Mouse (Mus musculus) myocyte (in vitro differentiated cells): Measurements from ENCODE around the gene Drd4. TPM values are rescaled to one million over a fixed set of nuclear protein-coding genes. Genes with fewer than 3 reads are reported as not detected.

ENCODE experiments used
- H3K27me3 ChIP-seq: one replicate; pipeline ENCODE4 v1.6.1; 2011; ENCODE audit not compliant: control insufficient read depth, insufficient read depth, insufficient read length
- H3K36me3 ChIP-seq: one replicate; pipeline ENCODE4 v1.6.1; 2011; ENCODE audit not compliant: control insufficient read depth, insufficient read depth
- H3K4me2 ChIP-seq: one replicate; pipeline ENCODE4 v1.6.1; 2011; ENCODE audit warnings: low read depth, control low read depth
- H3K4me3 ChIP-seq: one replicate; pipeline ENCODE4 v1.5.1; 2011; ENCODE audit warnings: mild to moderate bottlenecking, control low read depth, moderate library complexity
- H3K79me2 ChIP-seq: one replicate; pipeline ENCODE4 v1.6.1; 2011; ENCODE audit not compliant: control insufficient read depth, insufficient read depth
- H3ac ChIP-seq: one replicate; pipeline ENCODE4 v1.6.1; 2011; ENCODE audit not compliant: control insufficient read depth, insufficient read length
- CEBPB ChIP-seq: IDR thresholded peaks from 2 replicates; pipeline ENCODE4 v1.6.1; 2011; ENCODE audit warnings: mild to moderate bottlenecking, moderate library complexity; ENCODE audit not compliant: poor library complexity, insufficient read depth, severe bottlenecking
- E2F4 ChIP-seq: IDR thresholded peaks from one replicate; pipeline ENCODE4 v1.6.1; 2011; ENCODE audit warnings: mild to moderate bottlenecking, control low read depth, moderate library complexity; ENCODE audit not compliant: insufficient read depth
- MAX ChIP-seq: IDR thresholded peaks from one replicate; pipeline ENCODE4 v1.6.1; 2011; ENCODE audit warnings: low read depth, mild to moderate bottlenecking, control low read depth
- MYOD1 ChIP-seq, 3 experiments: IDR thresholded peaks; one replicate each; pipeline ENCODE4 v1.6.1; 2011; ENCODE audit warnings: control low read depth in 2 of 3, low read depth in 2 of 3, mild to moderate bottlenecking in 2 of 3, moderate library complexity in 1 of 3; ENCODE audit not compliant: insufficient read length in 2 of 3, control insufficient read depth in 1 of 3
- MYOG ChIP-seq, 3 experiments: IDR thresholded peaks; one replicate each; pipeline ENCODE4 v1.6.1; 2011; ENCODE audit warnings: control low read depth in 2 of 3, low read depth in 2 of 3, mild to moderate bottlenecking in 2 of 3; ENCODE audit not compliant: insufficient read length in 2 of 3, control insufficient read depth in 1 of 3, insufficient read depth in 1 of 3
- POLR2A ChIP-seq: IDR thresholded peaks from one replicate; pipeline ENCODE4 v1.6.1; 2011; ENCODE audit warnings: low read depth, mild to moderate bottlenecking, control low read depth, moderate library complexity; ENCODE audit not compliant: insufficient read length
- POLR2AphosphoS2 ChIP-seq: IDR thresholded peaks from one replicate; pipeline ENCODE4 v1.6.1; 2011; ENCODE audit warnings: low read depth, control low read depth; ENCODE audit not compliant: insufficient read length
- REST ChIP-seq: IDR thresholded peaks from one replicate; pipeline ENCODE4 v1.6.1; 2011; ENCODE audit warnings: mild to moderate bottlenecking, control low read depth, moderate library complexity; ENCODE audit not compliant: insufficient read depth, insufficient read length
- SRF ChIP-seq: IDR thresholded peaks from one replicate; pipeline ENCODE4 v1.6.1; 2011; ENCODE audit warnings: low read depth; ENCODE audit not compliant: control insufficient read depth, insufficient read length
- TCF12 ChIP-seq: IDR thresholded peaks from one replicate; pipeline ENCODE4 v1.6.1; 2011; ENCODE audit warnings: mild to moderate bottlenecking, control low read depth; ENCODE audit not compliant: poor library complexity, insufficient read depth, severe bottlenecking
- TCF3 ChIP-seq: IDR thresholded peaks from one replicate; pipeline ENCODE4 v1.6.1; 2011; ENCODE audit warnings: low read depth, control low read depth; ENCODE audit not compliant: insufficient read length
- USF1 ChIP-seq: IDR thresholded peaks from one replicate; pipeline ENCODE4 v1.6.1; 2011; ENCODE audit warnings: low read depth, mild to moderate bottlenecking, control low read depth, moderate library complexity
- polyA plus RNA-seq: library from polyadenylated mRNA; unstranded; fragments of >200 nt; fragmentation: generic; extraction: Trizol; gene quantifications from one replicate; pipeline ENCODE4 v1.2.1, GENCODE M21; 2012; ENCODE audit warnings: missing spikeins

The Drd4 gene
- polyA plus RNA-seq, 1 experiment = not detected

DNA sequence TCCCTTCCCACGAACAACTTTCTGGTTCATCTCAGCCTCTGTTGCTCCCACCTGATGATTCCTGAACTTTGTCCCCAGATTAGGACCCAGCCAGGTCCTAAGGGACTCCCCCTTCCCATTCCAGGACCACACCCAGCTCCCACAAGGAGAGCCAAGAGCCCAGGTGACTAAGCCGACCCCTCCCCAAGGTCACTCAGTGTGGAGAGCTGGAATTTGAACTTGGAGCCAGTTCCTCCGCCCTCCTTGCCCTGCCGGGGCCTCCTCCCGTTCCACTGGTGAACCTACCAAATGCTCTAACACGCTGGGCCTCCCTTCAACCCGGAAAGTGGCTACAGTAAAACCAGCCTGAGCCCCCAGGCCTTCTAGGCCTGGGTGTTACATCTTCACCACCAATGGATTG, 48.2 kb downstream of the Drd4 start:
- TF ChIP-seq MAX (no peak), USF1 (no peak), CEBPB (no peak)
- no peaks in the 10 kb centered on the region for H3K79me2 ChIP-seq
- no peaks in the 10 kb centered on the region for H3K27me3 ChIP-seq
- no peak overlapping the region for H3ac ChIP-seq
- H3K4me2 ChIP-seq = no peak overlapping the region
- H3K36me3 ChIP-seq = no peaks in the 10 kb centered on the region
- no peak overlapping the region for H3K4me3 ChIP-seq

DNA sequence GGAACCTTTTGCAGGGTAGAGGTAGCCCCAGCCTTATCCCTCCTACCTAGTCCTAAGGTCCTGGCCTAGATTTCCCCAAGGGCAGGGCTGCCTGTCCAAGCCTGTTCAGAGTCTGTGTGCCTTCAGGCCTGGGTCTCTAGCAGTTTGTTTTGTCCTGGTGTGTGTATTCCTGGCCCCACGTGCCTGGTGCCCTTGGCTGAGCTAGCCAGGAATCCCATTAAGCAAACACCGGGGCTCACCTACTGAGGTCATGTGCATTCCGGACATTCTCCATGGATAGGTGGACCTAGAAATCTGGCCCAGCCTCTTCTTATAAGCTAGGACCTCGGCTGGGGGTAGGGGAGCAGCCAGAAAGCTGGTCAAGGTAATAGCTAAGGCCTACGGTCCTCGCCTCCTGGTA, 48.7 kb downstream of the Drd4 start:
- TF ChIP-seq POLR2AphosphoS2 = no peak
- no peak for TF ChIP-seq CEBPB
- TF ChIP-seq USF1 = no peak
- TF ChIP-seq MYOD1 (IDR thresholded peaks at IDR 0.05; ENCODE audit: control insufficient read depth in 1 of 3, insufficient read length in 2 of 3, low read depth in 2 of 3) = no peak
- TF ChIP-seq MYOG (IDR thresholded peaks at IDR 0.05; ENCODE audit: control insufficient read depth in 1 of 3, insufficient read depth in 1 of 3, insufficient read length in 2 of 3, low read depth in 2 of 3) = no peak
- TF ChIP-seq TCF3 = no peak
- TF ChIP-seq SRF = no peak
- TF ChIP-seq TCF12 = no peak
- no peak for TF ChIP-seq POLR2A
- no peak for TF ChIP-seq REST
- TF ChIP-seq E2F4 = no peak
- no peak for TF ChIP-seq MAX
- H3K4me3 ChIP-seq = no peak overlapping the region
- no peaks in the 10 kb centered on the region for H3K36me3 ChIP-seq
- H3K79me2 ChIP-seq = no peaks in the 10 kb centered on the region
- H3K4me2 ChIP-seq = no peak overlapping the region
- H3K27me3 ChIP-seq = no peaks in the 10 kb centered on the region
- H3ac ChIP-seq = no peak overlapping the region

DNA sequence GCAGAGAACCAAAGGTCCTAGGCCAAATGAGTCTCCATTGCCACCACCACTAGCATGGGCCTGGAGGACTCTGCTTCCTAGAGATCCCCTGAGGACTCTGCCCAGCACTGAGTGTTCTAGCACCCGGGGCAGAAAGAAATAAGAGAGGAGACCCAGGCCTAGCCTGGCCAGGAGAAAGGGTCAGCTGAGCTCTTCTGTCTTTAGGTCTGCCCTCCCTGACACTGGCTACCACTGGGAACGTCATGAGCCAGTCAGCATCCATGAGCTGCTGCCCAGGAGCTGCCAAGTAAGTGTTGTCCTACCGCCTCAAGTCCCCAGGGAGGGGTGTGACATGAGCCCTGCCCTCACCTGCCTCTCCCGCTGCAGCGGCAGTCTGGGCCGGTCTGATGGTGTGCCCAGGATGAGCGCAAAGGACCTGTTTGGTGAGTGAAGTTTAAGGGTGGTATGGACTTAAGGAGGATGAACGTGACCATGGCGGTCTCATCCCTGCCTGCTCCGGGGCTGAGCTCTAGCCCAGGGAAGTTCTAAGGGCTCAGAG, 50.0 kb downstream of the Drd4 start:
- Histone ChIP-seq H3K79me2 (no peaks in the 10 kb centered on the region), H3K4me2 (no peak overlapping the region), H3K27me3 (no peaks in the 10 kb centered on the region), H3K36me3 (no peaks in the 10 kb centered on the region), H3K4me3 (no peak overlapping the region), H3ac (no peak overlapping the region)
- TF ChIP-seq MYOG (IDR thresholded peaks at IDR 0.05; ENCODE audit: control insufficient read depth in 1 of 3, insufficient read depth in 1 of 3, insufficient read length in 2 of 3, low read depth in 2 of 3) = no peak
- TF ChIP-seq TCF3 = no peak
- TF ChIP-seq MAX = no peak
- TF ChIP-seq POLR2A = no peak
- no peak for TF ChIP-seq SRF
- no peak for TF ChIP-seq TCF12
- no peak for TF ChIP-seq E2F4
- TF ChIP-seq USF1 = no peak
- no peak for TF ChIP-seq MYOD1 (IDR thresholded peaks at IDR 0.05; ENCODE audit: control insufficient read depth in 1 of 3, insufficient read length in 2 of 3, low read depth in 2 of 3)
- no peak for TF ChIP-seq POLR2AphosphoS2
- TF ChIP-seq REST = no peak
- TF ChIP-seq CEBPB = no peak

DNA sequence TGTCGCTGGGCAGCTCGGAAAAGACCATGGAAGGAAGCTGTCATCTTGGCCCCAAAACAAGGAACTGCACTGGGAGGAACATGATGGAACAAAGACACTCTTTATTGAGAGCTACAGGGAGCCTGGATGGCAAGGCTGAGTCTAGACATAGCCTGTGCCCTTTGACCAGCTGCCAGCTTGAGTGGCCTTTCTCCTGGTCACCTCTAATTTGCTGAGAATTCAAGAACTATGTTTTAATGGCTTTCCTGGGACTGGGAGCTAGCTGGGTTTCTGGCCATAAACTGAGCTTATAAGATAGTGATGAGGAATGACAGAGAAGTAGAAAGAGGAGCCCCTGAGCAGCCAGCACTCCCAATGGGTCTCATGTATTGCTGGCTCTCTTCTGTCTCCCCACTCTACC, 51.4 kb downstream of the Drd4 start:
- no peak overlapping the region for H3K4me3 ChIP-seq
- H3K36me3 ChIP-seq = no peaks in the 10 kb centered on the region
- TF ChIP-seq POLR2A = no peak
- no peak for TF ChIP-seq CEBPB
- no peak for TF ChIP-seq MYOG (IDR thresholded peaks at IDR 0.05; ENCODE audit: control insufficient read depth in 1 of 3, insufficient read depth in 1 of 3, insufficient read length in 2 of 3, low read depth in 2 of 3)
- no peak for TF ChIP-seq USF1

DNA sequence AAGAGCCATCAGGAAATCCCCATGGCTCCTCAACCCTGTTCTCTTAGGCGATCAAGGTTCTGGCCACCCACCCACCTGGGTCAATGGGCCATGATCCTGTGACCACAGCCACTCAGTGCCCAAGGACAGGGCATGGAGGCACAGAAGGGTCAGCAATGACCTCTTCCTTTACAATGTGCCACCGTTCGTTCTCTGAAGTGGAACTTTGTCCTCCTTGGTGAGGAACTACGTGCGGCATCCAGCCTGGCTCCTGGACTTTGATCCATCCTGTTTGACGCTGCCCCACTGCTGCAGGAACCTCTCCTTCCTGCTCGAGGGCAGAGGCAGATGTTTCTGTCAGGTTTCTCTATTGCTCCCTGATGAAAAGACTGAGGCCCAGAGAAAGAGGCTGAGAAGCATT, 51.9 kb downstream of the Drd4 start:
- Histone ChIP-seq H3K4me3 (no peak overlapping the region), H3K79me2 (no peaks in the 10 kb centered on the region), H3K27me3 (no peaks in the 10 kb centered on the region), H3K4me2 (no peak overlapping the region), H3ac (no peak overlapping the region), H3K36me3 (no peaks in the 10 kb centered on the region)
- TF ChIP-seq USF1 = no peak
- TF ChIP-seq REST = no peak
- no peak for TF ChIP-seq MAX
- no peak for TF ChIP-seq POLR2AphosphoS2
- no peak for TF ChIP-seq MYOD1 (IDR thresholded peaks at IDR 0.05; ENCODE audit: control insufficient read depth in 1 of 3, insufficient read length in 2 of 3, low read depth in 2 of 3)
- TF ChIP-seq MYOG (IDR thresholded peaks at IDR 0.05; ENCODE audit: control insufficient read depth in 1 of 3, insufficient read depth in 1 of 3, insufficient read length in 2 of 3, low read depth in 2 of 3) = no peak
- TF ChIP-seq E2F4 = no peak
- no peak for TF ChIP-seq TCF3
- TF ChIP-seq SRF = no peak
- no peak for TF ChIP-seq TCF12
- no peak for TF ChIP-seq CEBPB
- no peak for TF ChIP-seq POLR2A

More for the DNA sequence above, 51.4 kb downstream of the Drd4 start:
- Histone ChIP-seq H3K79me2 (no peaks in the 10 kb centered on the region), H3ac (no peak overlapping the region), H3K27me3 (no peaks in the 10 kb centered on the region), H3K4me2 (no peak overlapping the region)
